Comparison of ENCODE assay signal across 10 mouse cellular contexts in genomic region chr7:28816201-28816600, GRCm38 (mm10). TPM values are rescaled to one million over a fixed set of nuclear protein-coding genes. Genes with fewer than 3 reads are reported as not detected.
DNase-seq lines count a peak whose midpoint lies in the region; ATAC-seq and TF ChIP-seq lines count a peak whose summit lies in the region.
"Had no signal": no experiment of that assay in that cellular context is flagged by ENCODE, and none has a peak within 500 bp of the region (broad histone marks: within the 10 kb centered on the region; RNA-seq: fewer than 3 reads in every experiment).

No protein-coding gene starts in this region.

- intact Hi-C loops in left cerebral cortex, adult 2 months (cut with DNase I), result no loop called here

- no peak for DNase-seq in neural tube, embryonic 11.5 days (ENCODE audit: low spot score)
- DNase-seq in left cerebral cortex, adult 2 months (ENCODE audit: extremely low spot score in 1 of 2, low spot score in 2 of 2), result no peak
- DNase-seq: lung, adult 18-20 months had no signal

- peak overlapping the region; percentile 28; the same call in 1 of the 2 replicates for H3K9ac ChIP-seq in heart, embryonic 12.5 days
- H3K9ac ChIP-seq in heart, embryonic 11.5 days (ENCODE audit: low read depth, low read length), result no peak overlapping the region; the same call in 1 of the 2 replicates
- H3K9ac ChIP-seq in neural tube, embryonic 11.5 days (ENCODE audit: low read length), result no peak overlapping the region
- H3K9ac ChIP-seq in neural tube, embryonic 15.5 days (replicated peaks), result no peak overlapping the region
- peak overlapping the region; percentile 31; the same call in 1 of the 2 replicates for H3K9ac ChIP-seq in neural tube, embryonic 13.5 days
- H3K9ac ChIP-seq: hindbrain, embryonic 15.5 days had no signal

- ATAC-seq in heart, embryonic 12.5 days (ENCODE audit: insufficient number of reproducible peaks, low FRiP score), result no peak
- no peak for ATAC-seq in heart, embryonic 11.5 days (replicated peaks; ENCODE audit: insufficient number of reproducible peaks, low FRiP score, low TSS enrichment)
- ATAC-seq in neural tube, embryonic 11.5 days (ENCODE audit: insufficient read depth, low FRiP score, low TSS enrichment), result no peak
- ATAC-seq in neural tube, embryonic 15.5 days (ENCODE audit: low FRiP score), result no peak
- no peak for ATAC-seq in neural tube, embryonic 13.5 days (ENCODE audit: low read depth)

- H3K4me1 ChIP-seq in heart, embryonic 12.5 days (replicated peaks), result peaks cover 89% of the 10 kb centered on the region
- peaks cover 55% of the 10 kb centered on the region for H3K4me1 ChIP-seq in heart, embryonic 11.5 days (ENCODE audit: control insufficient read depth, insufficient read depth, low read length)
- H3K4me1 ChIP-seq in neural tube, embryonic 11.5 days (ENCODE audit: control insufficient read depth, insufficient read depth, low read length), result peaks cover 44% of the 10 kb centered on the region
- H3K4me1 ChIP-seq in neural tube, embryonic 15.5 days, result peaks cover 73% of the 10 kb centered on the region
- peaks cover 34% of the 10 kb centered on the region for H3K4me1 ChIP-seq in brown adipose tissue, adult 24 weeks (ENCODE audit: control insufficient read depth, insufficient read depth, insufficient read length, low read length)
- peaks cover 92% of the 10 kb centered on the region for H3K4me1 ChIP-seq in neural tube, embryonic 13.5 days (replicated peaks)

- WGBS in heart, embryonic 12.5 days, result 86% methylated on average over 9 of the region's 9 CpGs
- 89% methylated on average over 9 of the region's 9 CpGs for WGBS in heart, embryonic 11.5 days (ENCODE audit: insufficient replicate concordance)
- WGBS in neural tube, embryonic 11.5 days, result 88% methylated on average over 9 of the region's 9 CpGs
- 88% methylated on average over 9 of the region's 9 CpGs for WGBS in neural tube, embryonic 15.5 days
- WGBS in neural tube, embryonic 13.5 days, result 89% methylated on average over 9 of the region's 9 CpGs

- TF ChIP-seq CTCF in left cerebral cortex, adult 2 months (IDR thresholded peaks at IDR 0.05), result no peak

- H3K36me3 ChIP-seq in heart, embryonic 12.5 days, result peaks cover 91% of the 10 kb centered on the region
- H3K36me3 ChIP-seq in heart, embryonic 11.5 days (ENCODE audit: control insufficient read depth, insufficient read depth, low read length), result peaks cover 78% of the 10 kb centered on the region
- peaks cover 60% of the 10 kb centered on the region for H3K36me3 ChIP-seq in neural tube, embryonic 11.5 days (ENCODE audit: control insufficient read depth, insufficient read depth, low read length)
- peaks cover 82% of the 10 kb centered on the region for H3K36me3 ChIP-seq in neural tube, embryonic 15.5 days
- peaks cover 91% of the 10 kb centered on the region for H3K36me3 ChIP-seq in neural tube, embryonic 13.5 days

- H3K27me3 ChIP-seq in heart, embryonic 12.5 days (replicated peaks), result no peaks in the 10 kb centered on the region
- H3K27me3 ChIP-seq in heart, embryonic 11.5 days (ENCODE audit: control insufficient read depth, insufficient read depth, low read length), result no peaks in the 10 kb centered on the region
- no peaks in the 10 kb centered on the region for H3K27me3 ChIP-seq in neural tube, embryonic 11.5 days (ENCODE audit: control insufficient read depth, insufficient read depth, low read length)
- H3K27me3 ChIP-seq in neural tube, embryonic 15.5 days (replicated peaks), result no peaks in the 10 kb centered on the region
- no peaks in the 10 kb centered on the region for H3K27me3 ChIP-seq in neural tube, embryonic 13.5 days
- H3K27me3 ChIP-seq: hindbrain, embryonic 15.5 days had no signal

- no peaks in the 10 kb centered on the region for H3K9me3 ChIP-seq in heart, embryonic 12.5 days (replicated peaks)
- no peaks in the 10 kb centered on the region for H3K9me3 ChIP-seq in heart, embryonic 11.5 days (replicated peaks; ENCODE audit: control insufficient read depth, low read length)
- no peaks in the 10 kb centered on the region for H3K9me3 ChIP-seq in neural tube, embryonic 11.5 days (ENCODE audit: control insufficient read depth, low read length)
- no peaks in the 10 kb centered on the region for H3K9me3 ChIP-seq in neural tube, embryonic 15.5 days (replicated peaks)
- no peaks in the 10 kb centered on the region for H3K9me3 ChIP-seq in neural tube, embryonic 13.5 days
- H3K9me3 ChIP-seq: hindbrain, embryonic 15.5 days had no signal

- no peak overlapping the region for H3K27ac ChIP-seq in heart, embryonic 12.5 days (ENCODE audit: poor library complexity, severe bottlenecking)
- no peak overlapping the region for H3K27ac ChIP-seq in heart, embryonic 11.5 days (ENCODE audit: low read depth, low read length)
- H3K27ac ChIP-seq in neural tube, embryonic 11.5 days (ENCODE audit: low read depth, low read length), result 0 out of 2 replicates have a peak overlapping the region, but pooled peaks have one; percentile 8
- no peak overlapping the region for H3K27ac ChIP-seq in neural tube, embryonic 15.5 days (replicated peaks)
- H3K27ac ChIP-seq in brown adipose tissue, adult 24 weeks (replicated peaks; ENCODE audit: low read depth, low read length), result 0 out of 2 replicates have a peak overlapping the region, but pooled peaks have one; percentile 2
- no peak overlapping the region for H3K27ac ChIP-seq in neural tube, embryonic 13.5 days (replicated peaks)
- H3K27ac ChIP-seq in left cerebral cortex, adult 2 months, result no peak overlapping the region
- H3K27ac ChIP-seq: hindbrain, embryonic 15.5 days had no signal

- no peak overlapping the region for H3K4me2 ChIP-seq in heart, embryonic 12.5 days
- no peak overlapping the region for H3K4me2 ChIP-seq in heart, embryonic 11.5 days
- H3K4me2 ChIP-seq in neural tube, embryonic 11.5 days (ENCODE audit: low read depth), result no peak overlapping the region
- no peak overlapping the region for H3K4me2 ChIP-seq in neural tube, embryonic 15.5 days
- H3K4me2 ChIP-seq in neural tube, embryonic 13.5 days, result no peak overlapping the region
- H3K4me2 ChIP-seq: hindbrain, embryonic 15.5 days had no signal

- no peak overlapping the region for H3K4me3 ChIP-seq in heart, embryonic 12.5 days
- H3K4me3 ChIP-seq in heart, embryonic 11.5 days (ENCODE audit: low read depth, low read length), result no peak overlapping the region
- no peak overlapping the region for H3K4me3 ChIP-seq in neural tube, embryonic 11.5 days (ENCODE audit: low read depth, low read length)
- no peak overlapping the region for H3K4me3 ChIP-seq in neural tube, embryonic 15.5 days (replicated peaks)
- no peak overlapping the region for H3K4me3 ChIP-seq in brown adipose tissue, adult 24 weeks (ENCODE audit: insufficient read depth, low read depth, low read length)
- no peak overlapping the region for H3K4me3 ChIP-seq in neural tube, embryonic 13.5 days
- no peak overlapping the region for H3K4me3 ChIP-seq in left cerebral cortex, adult 2 months
- H3K4me3 ChIP-seq: hindbrain, embryonic 15.5 days had no signal

RNA-seq across cellular contexts. Expression of gene Hnrnpl, which starts 7.9 kb away (rescaled TPM):
- 218 and 232 TPM in 2 replicates for polyA plus RNA-seq in heart, embryonic 12.5 days (2016; fragmentation: Nextera tagmentation; extraction: Ambion mirVana)
- polyA plus RNA-seq in heart, embryonic 11.5 days (2014; fragmentation: Nextera tagmentation; extraction: Ambion mirVana), result 210 and 212 TPM in 2 replicates
- 320 and 326 TPM in 2 replicates for polyA plus RNA-seq in neural tube, embryonic 11.5 days (2014; fragmentation: Nextera tagmentation; extraction: Ambion mirVana)
- 158 and 164 TPM in 2 replicates for polyA plus RNA-seq in neural tube, embryonic 15.5 days (2015; fragmentation: Nextera tagmentation; extraction: Ambion mirVana)
- polyA plus RNA-seq in brown adipose tissue, adult 24 weeks (2012; ENCODE audit: insufficient read depth, insufficient read length, missing spikeins), result 122 and 131 TPM in 2 replicates
- polyA plus RNA-seq in neural tube, embryonic 13.5 days (2015; fragmentation: Nextera tagmentation; extraction: Ambion mirVana), result 214 and 237 TPM in 2 replicates
- 100 to 1,000 TPM; 434 to 438 TPM for total RNA-seq in left cerebral cortex, adult 2 months (2021)

RNA-seq across cellular contexts. Expression of gene Ech1, which starts 8.8 kb away (rescaled TPM):
- polyA plus RNA-seq in heart, embryonic 12.5 days (2016; fragmentation: Nextera tagmentation; extraction: Ambion mirVana), result 137 and 142 TPM in 2 replicates
- polyA plus RNA-seq in heart, embryonic 11.5 days (2014; fragmentation: Nextera tagmentation; extraction: Ambion mirVana), result 139 and 149 TPM in 2 replicates
- polyA plus RNA-seq in neural tube, embryonic 11.5 days (2014; fragmentation: Nextera tagmentation; extraction: Ambion mirVana), result 88.7 and 90.9 TPM in 2 replicates
- polyA plus RNA-seq in neural tube, embryonic 15.5 days (2015; fragmentation: Nextera tagmentation; extraction: Ambion mirVana), result 91.4 and 114 TPM in 2 replicates
- polyA plus RNA-seq in brown adipose tissue, adult 24 weeks (2012; ENCODE audit: insufficient read depth, insufficient read length, missing spikeins), result 3,379 and 3,601 TPM in 2 replicates
- 88.7 and 98.1 TPM in 2 replicates for polyA plus RNA-seq in neural tube, embryonic 13.5 days (2015; fragmentation: Nextera tagmentation; extraction: Ambion mirVana)
- 10 to 100 TPM; 46.3 to 49.8 TPM for total RNA-seq in left cerebral cortex, adult 2 months (2021)

RNA-seq across cellular contexts. Expression of gene Lgals4, which starts 17.5 kb away (rescaled TPM):
- polyA plus RNA-seq in heart, embryonic 12.5 days (2016; fragmentation: Nextera tagmentation; extraction: Ambion mirVana), result 4.2 and 4.4 TPM in 2 replicates
- polyA plus RNA-seq in heart, embryonic 11.5 days (2014; fragmentation: Nextera tagmentation; extraction: Ambion mirVana), result 2.2 and 3.9 TPM in 2 replicates
- 1.5 and 1.8 TPM in 2 replicates for polyA plus RNA-seq in neural tube, embryonic 11.5 days (2014; fragmentation: Nextera tagmentation; extraction: Ambion mirVana)
- polyA plus RNA-seq in neural tube, embryonic 15.5 days (2015; fragmentation: Nextera tagmentation; extraction: Ambion mirVana), result 5.4 and 85.2 TPM in 2 replicates
- 12.0 and 14.6 TPM in 2 replicates for polyA plus RNA-seq in brown adipose tissue, adult 24 weeks (2012; ENCODE audit: insufficient read depth, insufficient read length, missing spikeins)
- 5.0 and 6.2 TPM in 2 replicates for polyA plus RNA-seq in neural tube, embryonic 13.5 days (2015; fragmentation: Nextera tagmentation; extraction: Ambion mirVana)
- 1 to 10 TPM; 2.6 to 2.9 TPM for total RNA-seq in left cerebral cortex, adult 2 months (2021)

RNA-seq across cellular contexts. Expression of gene Rinl, which starts 27.4 kb away (rescaled TPM):
- polyA plus RNA-seq in heart, embryonic 12.5 days (2016; fragmentation: Nextera tagmentation; extraction: Ambion mirVana), result 2.7 and 2.8 TPM in 2 replicates
- 2.4 and 2.5 TPM in 2 replicates for polyA plus RNA-seq in heart, embryonic 11.5 days (2014; fragmentation: Nextera tagmentation; extraction: Ambion mirVana)
- 2.6 and 2.8 TPM in 2 replicates for polyA plus RNA-seq in neural tube, embryonic 11.5 days (2014; fragmentation: Nextera tagmentation; extraction: Ambion mirVana)
- 2.9 and 7.0 TPM in 2 replicates for polyA plus RNA-seq in neural tube, embryonic 15.5 days (2015; fragmentation: Nextera tagmentation; extraction: Ambion mirVana)
- 2.5 and 4.6 TPM in 2 replicates for polyA plus RNA-seq in brown adipose tissue, adult 24 weeks (2012; ENCODE audit: insufficient read depth, insufficient read length, missing spikeins)
- polyA plus RNA-seq in neural tube, embryonic 13.5 days (2015; fragmentation: Nextera tagmentation; extraction: Ambion mirVana), result 1.7 and 2.6 TPM in 2 replicates
- 1 to 10 TPM; 2.7 to 3.1 TPM for total RNA-seq in left cerebral cortex, adult 2 months (2021)

RNA-seq across cellular contexts. Expression of gene Lgals7, which starts 47.5 kb away (rescaled TPM):
- 1.1 and 1.3 TPM in 2 replicates for polyA plus RNA-seq in heart, embryonic 12.5 days (2016; fragmentation: Nextera tagmentation; extraction: Ambion mirVana)
- 0.82 and 1.0 TPM in 2 replicates for polyA plus RNA-seq in heart, embryonic 11.5 days (2014; fragmentation: Nextera tagmentation; extraction: Ambion mirVana)
- polyA plus RNA-seq in neural tube, embryonic 11.5 days (2014; fragmentation: Nextera tagmentation; extraction: Ambion mirVana), result 0.66 and 1.9 TPM in 2 replicates
- 3.3 and 4.8 TPM in 2 replicates for polyA plus RNA-seq in neural tube, embryonic 15.5 days (2015; fragmentation: Nextera tagmentation; extraction: Ambion mirVana)
- polyA plus RNA-seq in brown adipose tissue, adult 24 weeks (2012; ENCODE audit: insufficient read depth, insufficient read length, missing spikeins), result 2.3 TPM in 1 of 2 replicates, not detected in the other
- polyA plus RNA-seq in neural tube, embryonic 13.5 days (2015; fragmentation: Nextera tagmentation; extraction: Ambion mirVana), result 4.5 and 6.1 TPM in 2 replicates
- under 1 TPM in 1 of 2 experiments, not detected in 1; 0.49 TPM for total RNA-seq in left cerebral cortex, adult 2 months (2021)
- total RNA-seq: layer of hippocampus, postnatal 14 days had no signal

Comparison
In these comparisons a context has a peak if more than half of its experiments do, and no peak if none do; other contexts are left out.
1. H3K27ac ChIP-seq: peak in neural tube, embryonic 11.5 days (single experiment) and brown adipose tissue, adult 24 weeks (single experiment); none in heart, embryonic 12.5 days (single experiment), heart, embryonic 11.5 days (single experiment), neural tube, embryonic 15.5 days (single experiment), neural tube, embryonic 13.5 days (single experiment) and left cerebral cortex, adult 2 months (single experiment).
2. H3K9ac ChIP-seq: peak in heart, embryonic 12.5 days (single experiment) and neural tube, embryonic 13.5 days (single experiment); none in heart, embryonic 11.5 days (single experiment), neural tube, embryonic 11.5 days (single experiment) and neural tube, embryonic 15.5 days (single experiment).
3. RNA of gene Ech1, which starts 8.8 kb away (polyA plus RNA-seq): 3,379 to 3,601 TPM in brown adipose tissue, adult 24 weeks; 137 to 142 TPM in heart, embryonic 12.5 days, 139 to 149 TPM in heart, embryonic 11.5 days, 88.7 to 98.1 TPM in neural tube, embryonic 13.5 days, 91.4 to 114 TPM in neural tube, embryonic 15.5 days and 88.7 to 90.9 TPM in neural tube, embryonic 11.5 days; every median in the first group is over 10 times any median in the second.